Mouse (Mus musculus): Measurements from ENCODE around the gene Tbc1d5. TPM values are rescaled to one million over a fixed set of nuclear protein-coding genes. Genes with fewer than 3 reads are reported as not detected.

The Tbc1d5 gene
- polyA plus RNA-seq, 1 experiment from 2014 or later: 6.1 TPM

DNA sequence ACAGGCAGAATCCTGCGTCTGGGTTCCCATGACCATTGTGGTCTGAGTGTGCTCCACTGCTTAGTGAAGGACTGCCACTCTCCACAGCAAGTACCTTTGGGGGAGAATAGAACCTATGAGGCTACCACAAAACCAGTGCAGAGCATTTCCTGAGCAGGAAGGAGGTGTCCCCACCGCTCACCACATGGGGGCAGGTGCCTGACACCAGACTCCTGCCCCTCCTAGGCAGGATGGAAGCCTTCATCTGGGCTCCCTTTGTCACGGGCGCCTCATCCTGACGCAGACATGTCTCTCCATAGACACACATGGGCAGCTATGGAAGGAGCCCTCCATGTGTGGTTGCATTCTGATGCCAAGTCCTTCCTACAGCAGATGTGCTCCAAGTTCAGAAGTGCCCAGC, 447.3 kb downstream of the Tbc1d5 start:
- no peak overlapping the region for H3K4me3 ChIP-seq (replicated peaks; ENCODE audit: low read depth, low read length)
- no peaks in the 10 kb centered on the region for H3K36me3 ChIP-seq (ENCODE audit: insufficient read depth, low read length)
- H3K4me1 ChIP-seq (replicated peaks; ENCODE audit: insufficient read depth, low read length): no peaks in the 10 kb centered on the region
- TF ChIP-seq CTCF (IDR thresholded peaks at IDR 0.05; ENCODE audit: low read depth): no peak
- ATAC-seq (replicated peaks; ENCODE audit: low FRiP score, low read depth): no peak
- H3K9me3 ChIP-seq (replicated peaks; ENCODE audit: low read length): no peaks in the 10 kb centered on the region
- no peak overlapping the region for H3K4me2 ChIP-seq (ENCODE audit: low read length)
- H3K9ac ChIP-seq (ENCODE audit: low read depth, low read length): no peak overlapping the region
- no peak for DNase-seq (ENCODE audit: low spot score)
- H3K27ac ChIP-seq: no peak overlapping the region
- 93% methylated on average over 5 of the region's 5 CpGs for WGBS
- no peaks in the 10 kb centered on the region for H3K27me3 ChIP-seq (ENCODE audit: insufficient read depth, low read length)

DNA sequence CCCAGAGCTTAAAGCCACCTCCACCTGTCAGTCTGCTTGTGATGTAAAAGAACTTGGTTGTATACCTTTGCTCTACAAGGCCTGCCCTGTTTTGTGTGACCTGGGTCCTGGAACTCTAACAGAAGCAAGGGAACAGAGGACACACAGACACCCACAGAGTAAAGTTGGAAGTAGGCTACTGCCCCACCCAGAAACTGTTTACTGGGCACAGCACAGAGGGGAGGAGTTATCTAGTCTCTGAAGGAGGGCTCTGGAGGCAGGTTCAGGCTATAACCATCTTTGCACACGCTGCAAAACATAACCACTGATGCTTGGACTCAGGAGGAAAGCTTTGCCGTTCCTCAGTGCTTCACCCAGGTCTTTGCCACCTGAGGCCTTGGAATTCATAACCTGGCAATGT, 448.3 kb downstream of the Tbc1d5 start:
- Histone ChIP-seq H3K27me3 (ENCODE audit: insufficient read depth, low read length) (no peaks in the 10 kb centered on the region), H3K4me3 (replicated peaks; ENCODE audit: low read depth, low read length) (no peak overlapping the region), H3K4me2 (ENCODE audit: low read length) (no peak overlapping the region), H3K9ac (ENCODE audit: low read depth, low read length) (no peak overlapping the region), H3K4me1 (replicated peaks; ENCODE audit: insufficient read depth, low read length) (no peaks in the 10 kb centered on the region), H3K27ac (no peak overlapping the region), H3K9me3 (replicated peaks; ENCODE audit: low read length) (no peaks in the 10 kb centered on the region), H3K36me3 (ENCODE audit: insufficient read depth, low read length) (no peaks in the 10 kb centered on the region)
- TF ChIP-seq CTCF (IDR thresholded peaks at IDR 0.05; ENCODE audit: low read depth): no peak
- ATAC-seq (replicated peaks; ENCODE audit: low FRiP score, low read depth) (no peak), DNase-seq (ENCODE audit: low spot score) (no peak)
- WGBS: 81% methylated on average over 2 of the region's 2 CpGs

DNA sequence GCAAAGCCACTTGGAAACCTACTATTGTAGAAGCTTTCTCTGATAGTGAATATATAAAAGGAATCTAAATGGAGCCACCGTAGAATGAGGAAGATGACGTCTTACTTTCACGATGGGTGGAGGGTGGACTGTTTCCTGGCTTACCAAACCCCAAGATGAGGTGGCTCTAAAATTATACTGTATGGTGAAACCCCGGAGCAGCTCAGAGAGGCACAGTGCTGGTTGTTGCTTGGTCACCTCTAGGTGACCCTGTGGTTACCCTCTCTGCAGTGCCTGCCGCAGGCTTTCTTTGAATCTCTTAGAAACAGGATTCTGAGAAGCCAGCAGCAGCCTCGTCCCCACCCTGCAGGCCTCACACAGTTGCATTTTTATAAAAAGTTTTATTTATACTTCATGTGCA, 449.6 kb downstream of the Tbc1d5 start:
- TF ChIP-seq CTCF (IDR thresholded peaks at IDR 0.05; ENCODE audit: low read depth): no peak
- Histone ChIP-seq H3K27me3 (ENCODE audit: insufficient read depth, low read length) (no peaks in the 10 kb centered on the region), H3K27ac (no peak overlapping the region), H3K9me3 (replicated peaks; ENCODE audit: low read length) (no peaks in the 10 kb centered on the region), H3K36me3 (ENCODE audit: insufficient read depth, low read length) (no peaks in the 10 kb centered on the region), H3K4me1 (replicated peaks; ENCODE audit: insufficient read depth, low read length) (no peaks in the 10 kb centered on the region), H3K9ac (ENCODE audit: low read depth, low read length) (no peak overlapping the region), H3K4me2 (ENCODE audit: low read length) (no peak overlapping the region), H3K4me3 (replicated peaks; ENCODE audit: low read depth, low read length) (no peak overlapping the region)
- 80% methylated on average over 6 of the region's 6 CpGs for WGBS
- DNase-seq (ENCODE audit: low spot score): no peak
- ATAC-seq (replicated peaks; ENCODE audit: low FRiP score, low read depth): no peak

DNA sequence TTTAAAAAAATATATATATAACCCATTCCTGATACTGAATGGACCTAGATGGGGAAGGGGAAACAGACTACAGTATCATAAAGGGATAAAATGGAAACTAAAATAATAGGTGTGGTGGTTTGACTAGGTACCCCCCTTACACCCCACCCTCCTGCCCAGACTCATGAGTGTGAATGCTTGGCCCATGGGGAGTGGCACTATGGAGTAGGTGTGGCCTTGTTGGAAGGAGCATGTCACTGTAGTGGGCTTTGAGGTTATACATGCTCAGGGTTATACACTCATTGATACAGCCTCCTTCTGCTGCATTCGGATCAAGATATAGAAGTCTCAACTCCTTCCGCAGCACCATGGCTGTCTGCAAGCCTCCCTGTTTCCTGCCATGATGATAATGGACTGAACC, 450.1 kb downstream of the Tbc1d5 start:
- Histone ChIP-seq H3K4me2 (ENCODE audit: low read length) (no peak overlapping the region), H3K4me1 (replicated peaks; ENCODE audit: insufficient read depth, low read length) (no peaks in the 10 kb centered on the region), H3K36me3 (ENCODE audit: insufficient read depth, low read length) (no peaks in the 10 kb centered on the region), H3K9me3 (replicated peaks; ENCODE audit: low read length) (no peaks in the 10 kb centered on the region), H3K9ac (ENCODE audit: low read depth, low read length) (no peak overlapping the region), H3K27me3 (ENCODE audit: insufficient read depth, low read length) (no peaks in the 10 kb centered on the region), H3K27ac (no peak overlapping the region), H3K4me3 (replicated peaks; ENCODE audit: low read depth, low read length) (no peak overlapping the region)
- DNase-seq (ENCODE audit: low spot score): no peak
- ATAC-seq (replicated peaks; ENCODE audit: low FRiP score, low read depth): no peak
- 92% methylated on average over 2 of the region's 2 CpGs for WGBS
- TF ChIP-seq CTCF (IDR thresholded peaks at IDR 0.05; ENCODE audit: low read depth): no peak

DNA sequence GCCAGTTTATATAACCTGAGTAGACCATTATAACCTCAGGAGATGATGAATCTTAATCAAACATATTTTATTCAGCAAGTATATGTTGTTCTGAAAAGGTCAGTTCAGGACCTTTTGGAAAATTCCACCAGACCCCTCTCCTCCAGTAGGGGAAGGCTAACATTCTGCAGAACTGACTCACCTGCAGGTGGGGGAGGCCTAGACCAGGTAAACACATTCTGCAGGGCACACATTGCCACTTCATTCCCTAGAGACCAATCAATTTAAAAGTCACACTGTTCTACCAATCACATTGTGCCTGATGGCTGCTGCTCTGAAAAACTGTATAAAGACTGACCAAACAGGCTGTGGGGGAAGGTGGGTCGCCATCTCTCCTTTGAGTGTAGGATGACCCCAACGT, 452.9 kb downstream of the Tbc1d5 start:
- H3K4me1 ChIP-seq (replicated peaks; ENCODE audit: insufficient read depth, low read length): no peaks in the 10 kb centered on the region
- H3K27ac ChIP-seq: no peak overlapping the region
- no peak overlapping the region for H3K4me3 ChIP-seq (replicated peaks; ENCODE audit: low read depth, low read length)
- no peak overlapping the region for H3K9ac ChIP-seq (ENCODE audit: low read depth, low read length)
- no peaks in the 10 kb centered on the region for H3K36me3 ChIP-seq (ENCODE audit: insufficient read depth, low read length)
- ATAC-seq (replicated peaks; ENCODE audit: low FRiP score, low read depth) (no peak), DNase-seq (ENCODE audit: low spot score) (no peak)
- no peaks in the 10 kb centered on the region for H3K9me3 ChIP-seq (replicated peaks; ENCODE audit: low read length)
- TF ChIP-seq CTCF (IDR thresholded peaks at IDR 0.05; ENCODE audit: low read depth): no peak
- no peaks in the 10 kb centered on the region for H3K27me3 ChIP-seq (ENCODE audit: insufficient read depth, low read length)
- 64% methylated on average over 2 of the region's 2 CpGs for WGBS
- H3K4me2 ChIP-seq (ENCODE audit: low read length): no peak overlapping the region

DNA sequence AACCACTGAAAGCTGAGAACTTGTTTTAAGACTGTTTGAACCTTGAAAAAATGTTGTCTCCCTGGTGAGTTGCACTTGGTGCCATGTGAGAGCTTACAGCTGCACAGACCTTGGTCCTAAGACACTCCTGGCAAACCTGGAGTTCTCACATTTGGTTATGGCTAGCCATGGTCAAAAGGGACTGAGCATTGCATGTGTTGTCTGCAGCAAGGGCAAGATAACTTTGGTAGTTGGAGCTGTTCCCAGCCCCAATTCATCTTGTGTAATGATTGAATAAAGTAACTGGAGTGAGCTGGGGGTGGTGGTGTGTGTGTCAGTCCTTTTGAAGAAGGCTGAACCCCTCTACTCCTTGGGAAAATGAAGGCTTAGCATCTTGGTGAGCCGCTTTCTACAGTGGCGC, 454.8 kb downstream of the Tbc1d5 start:
- no peaks in the 10 kb centered on the region for H3K36me3 ChIP-seq (ENCODE audit: insufficient read depth, low read length)
- TF ChIP-seq CTCF (IDR thresholded peaks at IDR 0.05; ENCODE audit: low read depth): no peak
- no peak for DNase-seq (ENCODE audit: low spot score)

DNA sequence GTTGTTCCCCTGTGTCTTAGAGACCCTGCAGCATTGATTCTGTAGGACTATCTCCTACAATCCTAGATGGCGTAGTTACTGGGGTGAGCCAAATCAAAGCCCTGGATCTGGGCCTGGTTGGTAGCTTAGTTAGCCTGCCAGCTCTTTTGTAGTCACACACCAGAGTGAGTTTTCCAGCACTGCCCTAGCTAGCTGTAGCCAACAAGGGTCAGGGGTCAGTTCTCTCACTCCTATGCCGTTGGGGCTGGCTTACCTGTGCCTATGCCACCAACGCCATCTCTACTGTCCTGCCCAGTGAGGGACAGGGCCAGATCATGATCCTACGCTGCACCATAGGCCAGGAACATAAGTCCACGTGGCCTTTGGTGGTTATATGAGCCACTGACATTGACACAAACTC, 461.6 kb downstream of the Tbc1d5 start:
- DNase-seq (ENCODE audit: low spot score) (no peak), ATAC-seq (replicated peaks; ENCODE audit: low FRiP score, low read depth) (no peak)
- no peak for TF ChIP-seq CTCF (IDR thresholded peaks at IDR 0.05; ENCODE audit: low read depth)
- no peaks in the 10 kb centered on the region for H3K9me3 ChIP-seq (replicated peaks; ENCODE audit: low read length)
- no peaks in the 10 kb centered on the region for H3K4me1 ChIP-seq (replicated peaks; ENCODE audit: insufficient read depth, low read length)
- no peak overlapping the region for H3K27ac ChIP-seq
- H3K4me2 ChIP-seq (ENCODE audit: low read length): no peak overlapping the region
- WGBS: 87% methylated on average over 5 of the region's 5 CpGs
- H3K9ac ChIP-seq (ENCODE audit: low read depth, low read length): no peak overlapping the region
- H3K36me3 ChIP-seq (ENCODE audit: insufficient read depth, low read length): no peaks in the 10 kb centered on the region
- H3K27me3 ChIP-seq (ENCODE audit: insufficient read depth, low read length): no peaks in the 10 kb centered on the region
- H3K4me3 ChIP-seq (replicated peaks; ENCODE audit: low read depth, low read length): no peak overlapping the region

More for the DNA sequence above, 454.8 kb downstream of the Tbc1d5 start:
- Histone ChIP-seq H3K9ac (ENCODE audit: low read depth, low read length) (no peak overlapping the region), H3K27ac (no peak overlapping the region), H3K4me3 (replicated peaks; ENCODE audit: low read depth, low read length) (no peak overlapping the region), H3K9me3 (replicated peaks; ENCODE audit: low read length) (no peaks in the 10 kb centered on the region), H3K4me1 (replicated peaks; ENCODE audit: insufficient read depth, low read length) (no peaks in the 10 kb centered on the region), H3K4me2 (ENCODE audit: low read length) (no peak overlapping the region), H3K27me3 (ENCODE audit: insufficient read depth, low read length) (no peaks in the 10 kb centered on the region)
- 73% methylated on average over 2 of the region's 2 CpGs for WGBS
- ATAC-seq (replicated peaks; ENCODE audit: low FRiP score, low read depth): no peak
